Comparison of ENCODE assay signal across 11 mouse cellular contexts in genomic region chrX:167032586-167032985, GRCm38 (mm10).
A peak's percentile ranks its signal among the peaks of the same experiment; 100 is the strongest.
DNase-seq lines count a peak whose midpoint lies in the region; ATAC-seq and TF ChIP-seq lines count a peak whose summit lies in the region.
"Had no signal": no experiment of that assay in that cellular context is flagged by ENCODE, and none has a peak within 500 bp of the region (broad histone marks: within the 10 kb centered on the region; RNA-seq: fewer than 3 reads in every experiment).

No protein-coding gene starts in this region.

- no peaks in the 10 kb centered on the region for H3K36me3 ChIP-seq in intestine, embryonic 16.5 days (ENCODE audit: control insufficient read depth, insufficient read depth, low read length)
- no peaks in the 10 kb centered on the region for H3K36me3 ChIP-seq in forebrain, embryonic 15.5 days
- H3K36me3 ChIP-seq: embryonic facial prominence, embryonic 12.5 days; hindbrain, embryonic 10.5 days had no signal

- intact Hi-C loops in gastrocnemius, adult 2 months (cut with DNase I) = no loop called here
- intact Hi-C loops in gastrocnemius, postnatal 14 days (cut with DNase I; ENCODE audit: low total_unique reads) = no loop called here

- H3K4me3 ChIP-seq in gastrocnemius, adult 2 months = no peak overlapping the region
- H3K4me3 ChIP-seq in intestine, embryonic 16.5 days (ENCODE audit: low read length) = no peak overlapping the region
- H3K4me3 ChIP-seq in forebrain, embryonic 15.5 days = no peak overlapping the region
- H3K4me3 ChIP-seq: embryonic facial prominence, embryonic 12.5 days; hindbrain, embryonic 10.5 days had no signal

- H3K4me2 ChIP-seq in intestine, embryonic 16.5 days (ENCODE audit: low read depth, low read length) = no peak overlapping the region
- no peak overlapping the region for H3K4me2 ChIP-seq in forebrain, embryonic 15.5 days (replicated peaks)
- H3K4me2 ChIP-seq: embryonic facial prominence, embryonic 12.5 days had no signal

- TF ChIP-seq CTCF in gastrocnemius, adult 2 months (IDR thresholded peaks at IDR 0.05) = no peak

- no peak overlapping the region for H3K9ac ChIP-seq in intestine, embryonic 16.5 days (ENCODE audit: low read depth, low read length)
- H3K9ac ChIP-seq in forebrain, embryonic 15.5 days (replicated peaks) = no peak overlapping the region
- H3K9ac ChIP-seq: embryonic facial prominence, embryonic 12.5 days had no signal

- no peak for ATAC-seq in intestine, embryonic 16.5 days
- no peak for ATAC-seq in forebrain, embryonic 15.5 days (replicated peaks)

- no peaks in the 10 kb centered on the region for H3K9me3 ChIP-seq in intestine, embryonic 16.5 days (ENCODE audit: control insufficient read depth, low read length)
- H3K9me3 ChIP-seq in forebrain, embryonic 15.5 days = no peaks in the 10 kb centered on the region
- H3K9me3 ChIP-seq: embryonic facial prominence, embryonic 12.5 days; hindbrain, embryonic 10.5 days had no signal

- H3K27ac ChIP-seq in gastrocnemius, adult 2 months = peak overlapping the region; percentile 72
- H3K27ac ChIP-seq in intestine, embryonic 16.5 days (ENCODE audit: low read length) = peak overlapping the region; percentile 23; the same call in 1 of the 2 replicates
- no peak overlapping the region for H3K27ac ChIP-seq in forebrain, embryonic 15.5 days (replicated peaks)
- H3K27ac ChIP-seq: embryonic facial prominence, embryonic 12.5 days; hindbrain, embryonic 10.5 days had no signal

- WGBS in intestine, embryonic 16.5 days = 41% methylated on average over 3 of the region's 3 CpGs
- WGBS in forebrain, embryonic 15.5 days = 47% methylated on average over 3 of the region's 3 CpGs

- H3K4me1 ChIP-seq in intestine, embryonic 16.5 days (ENCODE audit: control insufficient read depth, insufficient read depth, low read length) = 0 out of 2 replicates have a peak, but pooled peaks cover 4% of the 10 kb centered on the region
- H3K4me1 ChIP-seq in forebrain, embryonic 15.5 days = no peaks in the 10 kb centered on the region
- H3K4me1 ChIP-seq: embryonic facial prominence, embryonic 12.5 days; hindbrain, embryonic 10.5 days had no signal

- DNase-seq in gastrocnemius, adult 2 months = no peak
- no peak for DNase-seq in gastrocnemius, postnatal 14 days
- peak; percentile 21 for DNase-seq in adipocyte (ENCODE audit: low spot score)
- DNase-seq in lung, postnatal 14 days = peak; percentile 25
- no peak for DNase-seq in frontal cortex, postnatal 25 days (ENCODE audit: low spot score in 2 of 2)
- no peak for DNase-seq in cerebellum, postnatal 25 days
- DNase-seq: adrenal gland, postnatal 25 days had no signal

- no peaks in the 10 kb centered on the region; the same call in 1 of the 2 replicates for H3K27me3 ChIP-seq in intestine, embryonic 16.5 days (replicated peaks; ENCODE audit: control insufficient read depth, insufficient read depth, low read length)
- no peaks in the 10 kb centered on the region for H3K27me3 ChIP-seq in forebrain, embryonic 15.5 days

Comparison
In these comparisons a context has a peak if more than half of its experiments do, and no peak if none do; other contexts are left out.
1. DNase-seq: peak in adipocyte (single experiment) and lung, postnatal 14 days (single experiment); none in gastrocnemius, adult 2 months (single experiment), gastrocnemius, postnatal 14 days (single experiment), frontal cortex, postnatal 25 days (0 of 2) and cerebellum, postnatal 25 days (0 of 2).